Mouse (Mus musculus): ENCODE data around the gene Cox6b1. TPM values are rescaled to one million over a fixed set of nuclear protein-coding genes. Genes with fewer than 3 reads are reported as not detected.

The Cox6b1 gene
- 700 and 782 TPM in 2 replicates for polyA plus RNA-seq (2014; fragmentation: Nextera tagmentation; extraction: Ambion mirVana)

GRCm38 (mm10) chr7:30625530-30626384 is at the start of gene Cox6b1:
TSS of gene Cox6b1 (minus strand) at chr7:30626151.
- Histone ChIP-seq H3K27ac (replicated peaks; ENCODE audit: low read depth, low read length) (0 out of 2 replicates have a peak within 1 kb of the TSS, but pooled peaks have one; percentile 35), H3K4me1 (ENCODE audit: control insufficient read depth, insufficient read depth, low read length) (no peaks in the 10 kb centered on the region), H3K9ac (replicated peaks; ENCODE audit: low read length) (peak within 1 kb of the TSS; percentile 85), H3K27me3 (ENCODE audit: control insufficient read depth, insufficient read depth, low read length) (no peaks in the 10 kb centered on the region), H3K4me3 (ENCODE audit: low read depth, low read length) (peak within 1 kb of the TSS; percentile 81), H3K4me2 (ENCODE audit: low read depth, low read length) (peak within 1 kb of the TSS; percentile 59), H3K9me3 (replicated peaks; ENCODE audit: control insufficient read depth, low read length) (no peaks in the 10 kb centered on the region), H3K36me3 (replicated peaks; ENCODE audit: control insufficient read depth, insufficient read depth, low read depth, low read length) (no peaks in the 10 kb centered on the region; the same call in 1 of the 2 replicates)
- DNase-seq (ENCODE audit: low spot score) = peak; percentile 95
- 2% methylated on average over 44 of the region's 44 CpGs for WGBS
- peak; percentile 77 for ATAC-seq (replicated peaks; ENCODE audit: insufficient number of reproducible peaks, low FRiP score, low TSS enrichment, low read depth)

GRCm38 (mm10) chr7:30671480-30671879 is 45.5 kb upstream of the Cox6b1 start, which contains the start of gene Pmis2:
TSS of gene Pmis2 (minus strand) at chr7:30671605.
- H3K27ac ChIP-seq (replicated peaks; ENCODE audit: low read depth, low read length) = no peak within 1 kb of the TSS
- H3K4me3 ChIP-seq (ENCODE audit: low read depth, low read length) = no peak within 1 kb of the TSS
- no peaks in the 10 kb centered on the region for H3K27me3 ChIP-seq (ENCODE audit: control insufficient read depth, insufficient read depth, low read length)
- H3K9me3 ChIP-seq (replicated peaks; ENCODE audit: control insufficient read depth, low read length) = no peaks in the 10 kb centered on the region
- ATAC-seq (replicated peaks; ENCODE audit: insufficient number of reproducible peaks, low FRiP score, low TSS enrichment, low read depth) (no peak), DNase-seq (ENCODE audit: low spot score) (no peak)
- H3K4me2 ChIP-seq (ENCODE audit: low read depth, low read length) = no peak within 1 kb of the TSS
- no peaks in the 10 kb centered on the region for H3K4me1 ChIP-seq (ENCODE audit: control insufficient read depth, insufficient read depth, low read length)
- WGBS = 65% methylated on average over 9 of the region's 9 CpGs
- H3K9ac ChIP-seq (replicated peaks; ENCODE audit: low read length) = no peak within 1 kb of the TSS
- no peaks in the 10 kb centered on the region for H3K36me3 ChIP-seq (replicated peaks; ENCODE audit: control insufficient read depth, insufficient read depth, low read depth, low read length)

- ATAC-seq (replicated peaks; ENCODE audit: insufficient number of reproducible peaks, low FRiP score, low TSS enrichment, low read depth) = no peak
- Histone ChIP-seq H3K27me3 (ENCODE audit: control insufficient read depth, insufficient read depth, low read length) (no peaks in the 10 kb centered on the region), H3K9ac (replicated peaks; ENCODE audit: low read length) (no peak overlapping the region), H3K4me1 (ENCODE audit: control insufficient read depth, insufficient read depth, low read length) (no peaks in the 10 kb centered on the region), H3K27ac (replicated peaks; ENCODE audit: low read depth, low read length) (no peak overlapping the region), H3K9me3 (replicated peaks; ENCODE audit: control insufficient read depth, low read length) (no peaks in the 10 kb centered on the region), H3K4me3 (ENCODE audit: low read depth, low read length) (no peak overlapping the region), H3K4me2 (ENCODE audit: low read depth, low read length) (no peak overlapping the region), H3K36me3 (replicated peaks; ENCODE audit: control insufficient read depth, insufficient read depth, low read depth, low read length) (no peaks in the 10 kb centered on the region)
- peak; percentile 28 for DNase-seq (ENCODE audit: low spot score)
- WGBS = 44% methylated on average over 3 of the region's 3 CpGs
These were observed 43.3 kb upstream of the Cox6b1 start for GRCm38 (mm10) chr7:30669229-30669628.

- no peak overlapping the region for H3K27ac ChIP-seq (replicated peaks; ENCODE audit: low read depth, low read length)
These were observed 39.4 kb upstream of the Cox6b1 start for GRCm38 (mm10) chr7:30665321-30665720.

DNA sequence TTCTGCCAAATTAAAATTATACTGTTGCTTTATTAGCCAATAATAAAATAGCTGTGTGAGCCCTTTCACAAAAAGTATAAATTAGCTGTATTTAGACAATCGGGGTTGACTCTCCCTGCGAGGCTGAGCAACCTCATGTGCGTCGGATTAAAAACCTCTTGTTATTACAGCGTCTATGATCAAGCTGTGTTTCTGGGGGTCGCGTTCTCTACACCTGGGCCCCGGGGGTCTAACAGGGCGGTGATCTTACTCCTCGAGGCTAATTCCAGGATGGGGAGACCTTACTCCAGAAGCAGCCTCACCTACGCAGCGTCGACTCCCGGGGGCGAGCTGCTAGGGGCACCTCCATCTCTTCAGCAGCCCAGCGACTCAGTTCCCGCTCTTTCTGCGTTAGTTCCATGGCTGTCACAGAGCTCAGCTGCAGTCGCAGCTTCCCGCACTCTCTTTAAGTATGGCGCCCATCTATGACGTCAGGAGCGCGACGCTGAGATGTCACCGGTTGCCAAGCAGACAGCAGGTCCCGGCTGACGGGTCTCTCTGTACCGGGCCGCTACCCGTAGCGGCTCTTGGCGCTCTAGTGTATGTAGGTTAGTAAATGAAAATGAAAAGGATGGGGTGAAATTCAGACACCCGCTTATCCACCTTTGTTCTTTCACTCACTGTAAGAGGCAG is 38.7 kb upstream of the Cox6b1 start, which contains the start of gene Haus5:
TSS of gene Haus5 (minus strand) at position 466 of the 672 bp plus-strand sequence.
- peak; percentile 87 for ATAC-seq (replicated peaks; ENCODE audit: insufficient number of reproducible peaks, low FRiP score, low TSS enrichment, low read depth)
- peak within 1 kb of the TSS; percentile 64 for H3K4me3 ChIP-seq (ENCODE audit: low read depth, low read length)

More at GRCm38 (mm10) chr7:30665321-30665720, 39.4 kb upstream of the Cox6b1 start:
- Histone ChIP-seq H3K4me2 (ENCODE audit: low read depth, low read length) (peak overlapping the region; percentile 76), H3K27me3 (ENCODE audit: control insufficient read depth, insufficient read depth, low read length) (no peaks in the 10 kb centered on the region), H3K9me3 (replicated peaks; ENCODE audit: control insufficient read depth, low read length) (no peaks in the 10 kb centered on the region), H3K9ac (replicated peaks; ENCODE audit: low read length) (peak overlapping the region; percentile 73), H3K4me3 (ENCODE audit: low read depth, low read length) (peak overlapping the region; percentile 64), H3K4me1 (ENCODE audit: control insufficient read depth, insufficient read depth, low read length) (no peaks in the 10 kb centered on the region), H3K36me3 (replicated peaks; ENCODE audit: control insufficient read depth, insufficient read depth, low read depth, low read length) (peaks cover 5% of the 10 kb centered on the region)
- DNase-seq (ENCODE audit: low spot score) (peak; percentile 8), ATAC-seq (replicated peaks; ENCODE audit: insufficient number of reproducible peaks, low FRiP score, low TSS enrichment, low read depth) (no peak)
- WGBS = 6% methylated on average over 11 of the region's 11 CpGs

DNA sequence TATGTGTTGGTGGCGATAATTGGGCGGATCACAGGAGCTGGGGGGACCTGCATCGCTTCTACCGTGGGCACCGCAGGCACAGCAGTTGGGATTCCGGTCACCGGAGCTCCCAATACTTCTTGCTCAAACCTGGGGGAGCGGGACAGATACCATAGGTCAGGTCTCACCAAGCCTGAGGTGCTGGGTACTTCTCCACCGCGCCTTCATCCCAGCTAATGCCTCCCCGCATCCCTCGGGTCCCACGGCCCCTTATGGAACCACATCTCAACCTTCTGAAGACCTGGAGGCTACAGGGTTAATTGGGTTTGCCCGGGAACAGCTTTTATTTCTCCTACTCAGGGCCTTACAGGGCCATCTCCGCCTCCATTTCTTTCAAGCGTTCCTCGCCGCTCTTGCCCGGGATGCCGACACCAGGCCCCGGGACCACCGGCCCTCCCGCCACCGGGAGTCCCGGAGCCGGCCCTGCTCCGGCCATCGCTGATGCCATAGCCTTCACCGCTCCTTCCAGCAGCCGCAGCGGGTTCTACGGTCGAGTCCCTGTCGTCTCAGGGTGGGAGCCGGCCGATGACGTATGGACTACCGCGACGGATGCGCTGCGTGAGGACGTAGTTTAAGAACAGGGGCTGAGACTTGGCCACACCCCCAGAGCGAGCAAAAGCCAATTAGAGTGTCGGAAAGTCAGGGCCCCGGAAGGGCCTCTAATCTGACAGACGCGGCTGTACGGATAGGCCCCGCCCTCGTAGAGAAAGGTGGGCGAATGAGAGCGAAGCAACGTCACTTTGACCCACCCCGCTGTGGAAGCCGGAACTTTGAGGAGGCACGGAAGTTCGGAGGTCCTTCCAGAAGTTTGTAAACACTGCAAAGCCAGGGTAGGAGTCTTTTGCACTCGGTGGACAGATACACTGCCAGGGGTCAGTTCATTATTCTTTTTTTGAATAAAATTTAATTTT is 23.9 kb upstream of the Cox6b1 start, which contains the start of gene Rbm42:
TSS of gene Rbm42 (minus strand) at position 727 of the 950 bp plus-strand sequence.
- H3K36me3 ChIP-seq (replicated peaks; ENCODE audit: control insufficient read depth, insufficient read depth, low read depth, low read length) = peaks cover 2% of the 10 kb centered on the region
- no peak within 1 kb of the TSS for H3K27ac ChIP-seq (replicated peaks; ENCODE audit: low read depth, low read length)

More for the DNA sequence above, 38.7 kb upstream of the Cox6b1 start, which contains the start of gene Haus5:
- Histone ChIP-seq H3K4me2 (ENCODE audit: low read depth, low read length) (peak within 1 kb of the TSS; percentile 76), H3K4me1 (ENCODE audit: control insufficient read depth, insufficient read depth, low read length) (no peaks in the 10 kb centered on the region), H3K9ac (replicated peaks; ENCODE audit: low read length) (peak within 1 kb of the TSS; percentile 73), H3K27me3 (ENCODE audit: control insufficient read depth, insufficient read depth, low read length) (no peaks in the 10 kb centered on the region), H3K36me3 (replicated peaks; ENCODE audit: control insufficient read depth, insufficient read depth, low read depth, low read length) (peaks cover 5% of the 10 kb centered on the region), H3K27ac (replicated peaks; ENCODE audit: low read depth, low read length) (no peak within 1 kb of the TSS), H3K9me3 (replicated peaks; ENCODE audit: control insufficient read depth, low read length) (no peaks in the 10 kb centered on the region)
- WGBS = under 1% methylated on average over 34 of the region's 34 CpGs
- DNase-seq (ENCODE audit: low spot score) = peak; percentile 95

GRCm38 (mm10) chr7:30639083-30639482 is 13.1 kb upstream of the Cox6b1 start:
- DNase-seq (ENCODE audit: low spot score) = no peak
- H3K4me2 ChIP-seq (ENCODE audit: low read depth, low read length) = no peak overlapping the region

More for the DNA sequence above, 23.9 kb upstream of the Cox6b1 start, which contains the start of gene Rbm42:
- Histone ChIP-seq H3K4me2 (ENCODE audit: low read depth, low read length) (peak within 1 kb of the TSS; percentile 72), H3K9me3 (replicated peaks; ENCODE audit: control insufficient read depth, low read length) (no peaks in the 10 kb centered on the region), H3K9ac (replicated peaks; ENCODE audit: low read length) (peak within 1 kb of the TSS; percentile 93), H3K4me1 (ENCODE audit: control insufficient read depth, insufficient read depth, low read length) (no peaks in the 10 kb centered on the region), H3K4me3 (ENCODE audit: low read depth, low read length) (peak within 1 kb of the TSS; percentile 90), H3K27me3 (ENCODE audit: control insufficient read depth, insufficient read depth, low read length) (no peaks in the 10 kb centered on the region)
- WGBS = 2% methylated on average over 59 of the region's 59 CpGs
- ATAC-seq (replicated peaks; ENCODE audit: insufficient number of reproducible peaks, low FRiP score, low TSS enrichment, low read depth) (peak; percentile 98), DNase-seq (ENCODE audit: low spot score) (peak; percentile 99)

More at GRCm38 (mm10) chr7:30639083-30639482, 13.1 kb upstream of the Cox6b1 start:
- Histone ChIP-seq H3K9ac (replicated peaks; ENCODE audit: low read length) (no peak overlapping the region), H3K9me3 (replicated peaks; ENCODE audit: control insufficient read depth, low read length) (no peaks in the 10 kb centered on the region), H3K27ac (replicated peaks; ENCODE audit: low read depth, low read length) (no peak overlapping the region), H3K36me3 (replicated peaks; ENCODE audit: control insufficient read depth, insufficient read depth, low read depth, low read length) (peaks cover 11% of the 10 kb centered on the region), H3K27me3 (ENCODE audit: control insufficient read depth, insufficient read depth, low read length) (peaks cover 23% of the 10 kb centered on the region), H3K4me1 (ENCODE audit: control insufficient read depth, insufficient read depth, low read length) (peaks cover 4% of the 10 kb centered on the region), H3K4me3 (ENCODE audit: low read depth, low read length) (no peak overlapping the region)
- 16% methylated on average over 4 of the region's 4 CpGs for WGBS
- no peak for ATAC-seq (replicated peaks; ENCODE audit: insufficient number of reproducible peaks, low FRiP score, low TSS enrichment, low read depth)

Data from embryonic facial prominence, embryonic 11.5 days (tissue).